13 mouse cellular contexts compared by ENCODE assay signal in the genomic region with DNA sequence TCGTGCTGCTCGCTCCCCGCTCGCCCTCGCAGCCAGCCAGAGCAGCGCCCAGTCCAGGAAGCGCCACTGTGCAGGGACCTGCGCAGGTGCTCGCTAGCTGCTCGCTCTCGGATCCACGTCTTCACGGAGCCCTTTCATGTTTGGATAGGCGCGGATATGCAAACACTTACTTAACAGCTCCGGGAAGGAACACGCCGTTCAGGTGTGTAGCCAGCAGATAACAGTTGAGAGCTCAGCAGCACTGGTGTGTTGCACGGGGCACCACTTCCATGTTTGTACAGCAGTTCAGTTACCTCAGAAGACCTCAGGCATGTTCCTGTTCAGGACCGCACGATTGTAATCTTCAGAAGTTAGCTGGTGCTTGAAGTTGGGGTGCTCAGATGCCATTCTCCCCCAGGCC. TPM values are rescaled to one million over a fixed set of nuclear protein-coding genes. Genes with fewer than 3 reads are reported as not detected.
A peak's percentile ranks its signal among the peaks of the same experiment; 100 is the strongest.
DNase-seq lines count a peak whose midpoint lies in the region; ATAC-seq and TF ChIP-seq lines count a peak whose summit lies in the region.
"Had no signal": no experiment of that assay in that cellular context is flagged by ENCODE, and none has a peak within 500 bp of the region (broad histone marks: within the 10 kb centered on the region; RNA-seq: fewer than 3 reads in every experiment).

No protein-coding gene starts in this region.

- WGBS in heart, embryonic 13.5 days, result 81% methylated on average over 21 of the region's 21 CpGs
- 95% methylated on average over 21 of the region's 21 CpGs for WGBS in midbrain, embryonic 10.5 days
- 96% methylated on average over 21 of the region's 21 CpGs for WGBS in limb, embryonic 10.5 days
- 96% methylated on average over 21 of the region's 21 CpGs for WGBS in forebrain, postnatal 0 days

- H3K4me2 ChIP-seq in heart, embryonic 13.5 days, result peak overlapping the region; percentile 28; the same call in 1 of the 2 replicates
- H3K4me2 ChIP-seq in forebrain, postnatal 0 days (ENCODE audit: low read depth), result no peak overlapping the region

- no peak for TF ChIP-seq CTCF in forebrain, postnatal 0 days (IDR thresholded peaks at IDR 0.05; ENCODE audit: low read depth)

- peak overlapping the region; percentile 20 for H3K27ac ChIP-seq in heart, embryonic 13.5 days (replicated peaks)
- H3K27ac ChIP-seq in midbrain, embryonic 10.5 days (replicated peaks), result no peak overlapping the region
- no peak overlapping the region for H3K27ac ChIP-seq in limb, embryonic 10.5 days
- no peak overlapping the region for H3K27ac ChIP-seq in forebrain, postnatal 0 days (ENCODE audit: low read depth, low read length)

- peaks cover 77% of the 10 kb centered on the region for H3K36me3 ChIP-seq in heart, embryonic 13.5 days
- peaks cover 93% of the 10 kb centered on the region for H3K36me3 ChIP-seq in midbrain, embryonic 10.5 days
- peaks cover 87% of the 10 kb centered on the region for H3K36me3 ChIP-seq in limb, embryonic 10.5 days
- H3K36me3 ChIP-seq in forebrain, postnatal 0 days (ENCODE audit: insufficient read depth), result peaks cover 49% of the 10 kb centered on the region

- no peak for ATAC-seq in heart, embryonic 13.5 days (ENCODE audit: extremely low read depth, insufficient number of reproducible peaks, low FRiP score, low TSS enrichment)
- no peak for ATAC-seq in forebrain, postnatal 0 days
- ATAC-seq: forebrain, embryonic 14.5 days had no signal

- DNase-seq in heart, postnatal 4 days, result no peak
- DNase-seq in induced T-regulatory cell, adult 2 months (ENCODE audit: low read depth), result peak; percentile 63
- DNase-seq in lung, postnatal 36 days, result peak; percentile 86
- DNase-seq in yolk sac, embryonic 10.5 days (ENCODE audit: low spot score), result peak; percentile 68
- no peak for DNase-seq in midbrain, embryonic 10.5 days (ENCODE audit: low spot score)
- no peak for DNase-seq in limb, embryonic 10.5 days (ENCODE audit: low spot score)
- DNase-seq in forebrain, postnatal 0 days, result no peak
- DNase-seq: cerebellum, adult 18-20 months; kidney, postnatal 10 days; right cerebral cortex, postnatal 25 days had no signal

- no peak overlapping the region for H3K4me3 ChIP-seq in heart, embryonic 13.5 days
- H3K4me3 ChIP-seq in midbrain, embryonic 10.5 days, result no peak overlapping the region
- H3K4me3 ChIP-seq in limb, embryonic 10.5 days, result no peak overlapping the region
- H3K4me3 ChIP-seq in forebrain, postnatal 0 days (ENCODE audit: low read depth, low read length), result no peak overlapping the region

- H3K9me3 ChIP-seq in heart, embryonic 13.5 days, result no peaks in the 10 kb centered on the region
- H3K9me3 ChIP-seq in midbrain, embryonic 10.5 days (replicated peaks), result no peaks in the 10 kb centered on the region
- no peaks in the 10 kb centered on the region for H3K9me3 ChIP-seq in limb, embryonic 10.5 days (replicated peaks)
- no peaks in the 10 kb centered on the region for H3K9me3 ChIP-seq in forebrain, postnatal 0 days (ENCODE audit: low read length)
- H3K9me3 ChIP-seq: G1E had no signal

- 0 out of 2 replicates have a peak overlapping the region, but pooled peaks have one; percentile 10 for H3K9ac ChIP-seq in heart, embryonic 13.5 days
- H3K9ac ChIP-seq in forebrain, postnatal 0 days, result no peak overlapping the region

- no peaks in the 10 kb centered on the region for H3K27me3 ChIP-seq in heart, embryonic 13.5 days (replicated peaks)
- no peaks in the 10 kb centered on the region for H3K27me3 ChIP-seq in midbrain, embryonic 10.5 days (ENCODE audit: low read depth, poor library complexity, severe bottlenecking)
- no peaks in the 10 kb centered on the region for H3K27me3 ChIP-seq in limb, embryonic 10.5 days (ENCODE audit: low read depth, poor library complexity, severe bottlenecking)
- H3K27me3 ChIP-seq in forebrain, postnatal 0 days (ENCODE audit: insufficient read depth, low read length), result no peaks in the 10 kb centered on the region

- H3K4me1 ChIP-seq in heart, embryonic 13.5 days, result peaks cover 43% of the 10 kb centered on the region
- H3K4me1 ChIP-seq in midbrain, embryonic 10.5 days, result no peaks in the 10 kb centered on the region
- H3K4me1 ChIP-seq in limb, embryonic 10.5 days, result no peaks in the 10 kb centered on the region
- no peaks in the 10 kb centered on the region for H3K4me1 ChIP-seq in forebrain, postnatal 0 days (ENCODE audit: insufficient read depth)

RNA-seq across cellular contexts. Expression of a gene that starts 27.2 kb away (rescaled TPM):
- 9.2 and 9.5 TPM in 2 replicates for polyA plus RNA-seq in heart, embryonic 13.5 days (2015; fragmentation: Nextera tagmentation; extraction: Ambion mirVana)
- total RNA-seq in heart, postnatal 4 days (2021), result 10 to 100 TPM; 25.9 to 28.7 TPM
- 12.9 and 14.4 TPM in 2 replicates for polyA plus RNA-seq in midbrain, embryonic 10.5 days (2016; fragmentation: Nextera tagmentation; extraction: Ambion mirVana)
- 12.5 and 15.4 TPM in 2 replicates for polyA plus RNA-seq in limb, embryonic 10.5 days (2016; fragmentation: Nextera tagmentation; extraction: Ambion mirVana)
- 49.8 and 50.0 TPM in 2 replicates for total RNA-seq in forebrain, postnatal 0 days (2014; rRNA removed)
- polyA plus RNA-seq in forebrain, postnatal 0 days (2015; fragmentation: Nextera tagmentation; extraction: Ambion mirVana), result 11.4 and 13.0 TPM in 2 replicates

Comparison
In these comparisons a context has a peak if more than half of its experiments do, and no peak if none do; other contexts are left out.
1. DNase-seq: peak in induced T-regulatory cell, adult 2 months (single experiment), lung, postnatal 36 days (single experiment) and yolk sac, embryonic 10.5 days (single experiment); none in heart, postnatal 4 days (single experiment), midbrain, embryonic 10.5 days (single experiment), limb, embryonic 10.5 days (single experiment) and forebrain, postnatal 0 days (single experiment).